Mouse (Mus musculus) kidney, adult 2 months (tissue): ENCODE results near the gene Acap2.

Experiments
- CTCF ChIP-seq: fragments of 200-500 bp; conservative IDR thresholded peaks from 2 replicates; pipeline ENCODE4 v1.5.1; 2011; ENCODE audit warnings: low read depth, mild to moderate bottlenecking, control low read depth, low read length, moderate library complexity, mixed read lengths; ENCODE audit not compliant: insufficient read depth, insufficient read length
- POLR2A ChIP-seq: fragments of 200-500 bp; IDR thresholded peaks from one replicate; pipeline ENCODE4 v1.6.1; 2011; ENCODE audit warnings: low read depth, low read length, control low read depth

- no peak for TF ChIP-seq CTCF
- peak; percentile 87 for TF ChIP-seq POLR2A
Observed at GRCm38 (mm10) chr16:31200790-31201567, at the start of gene Acap2.
